Mouse (Mus musculus): ENCODE data around the gene Cacna1h. TPM values are rescaled to one million over a fixed set of nuclear protein-coding genes. Genes with fewer than 3 reads are reported as not detected.

The Cacna1h gene
- total RNA-seq (2021) = 1 to 10 TPM; 4.9 to 8.1 TPM
- long read RNA-seq, experiment 1, full-length matches to known transcripts = 3 of 4 reads
- long read RNA-seq, experiment 1, partial matches to known transcripts = 1 of 4 reads
- long read RNA-seq, experiment 1, other reads (novel, unspliced or antisense) = 0 of 4 reads
- long read RNA-seq, experiment 2, partial matches to known transcripts = 2 of 5 reads
- long read RNA-seq, experiment 2, other reads (novel, unspliced or antisense) = 2 of 5 reads

DNA sequence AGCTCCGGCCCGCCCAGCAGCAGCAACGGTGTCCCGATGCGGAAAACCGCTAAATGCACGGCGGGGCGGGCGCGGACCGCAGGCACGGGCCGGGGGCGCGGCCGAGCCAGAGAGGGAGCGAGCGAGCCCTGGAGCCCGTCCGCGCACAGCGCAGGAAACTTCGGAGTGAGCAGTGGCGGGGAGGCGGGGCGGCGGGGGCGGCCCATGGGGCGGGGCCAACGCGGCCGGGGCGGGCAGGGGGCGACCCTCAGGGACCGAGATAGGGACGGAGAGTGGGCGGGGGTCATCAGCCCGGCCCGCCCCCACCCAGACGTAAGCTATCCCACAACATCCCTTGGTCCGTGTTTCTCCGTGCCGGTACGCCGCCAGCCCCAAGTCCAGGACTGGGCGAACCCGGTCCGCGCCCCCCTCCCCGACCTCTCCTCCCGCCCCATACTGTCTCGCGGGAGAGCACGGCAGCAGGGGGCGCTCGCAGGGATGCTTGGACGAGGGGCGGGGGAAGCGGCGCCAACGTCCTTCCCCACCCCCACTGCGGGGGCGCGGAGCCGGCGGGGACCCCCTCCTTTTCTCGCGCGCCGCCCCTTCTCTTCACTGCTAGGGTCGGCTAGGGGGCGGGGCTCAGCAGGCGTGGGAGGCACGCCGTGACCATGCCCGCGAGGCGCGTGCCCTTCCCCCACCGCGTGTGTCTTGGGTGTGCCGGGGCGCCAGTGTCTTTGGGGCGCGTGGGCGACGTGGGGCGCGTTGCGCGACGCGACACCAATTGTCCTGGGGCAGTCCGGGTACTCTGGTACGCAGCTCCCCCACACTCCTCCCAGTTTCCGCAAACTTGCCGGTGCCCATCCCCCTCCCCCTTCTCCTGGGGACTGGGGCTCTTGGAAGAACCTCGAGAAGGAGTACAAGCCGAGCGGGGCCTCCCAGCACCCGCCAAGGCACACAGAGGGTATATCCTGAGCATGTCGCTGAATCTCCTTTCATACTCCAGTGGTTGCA is at the start of gene Cacna1h:
TSS of gene Cacna1h (minus strand) at position 167 of the 990 bp plus-strand sequence.
- intact Hi-C loops (cut with DNase I) = loop anchor here (5.0 kb wide), 1 partner anchor 37 kb away; no protein-coding TSS in a partner anchor
- DNase-seq = peak; percentile 68 to 69

DNA sequence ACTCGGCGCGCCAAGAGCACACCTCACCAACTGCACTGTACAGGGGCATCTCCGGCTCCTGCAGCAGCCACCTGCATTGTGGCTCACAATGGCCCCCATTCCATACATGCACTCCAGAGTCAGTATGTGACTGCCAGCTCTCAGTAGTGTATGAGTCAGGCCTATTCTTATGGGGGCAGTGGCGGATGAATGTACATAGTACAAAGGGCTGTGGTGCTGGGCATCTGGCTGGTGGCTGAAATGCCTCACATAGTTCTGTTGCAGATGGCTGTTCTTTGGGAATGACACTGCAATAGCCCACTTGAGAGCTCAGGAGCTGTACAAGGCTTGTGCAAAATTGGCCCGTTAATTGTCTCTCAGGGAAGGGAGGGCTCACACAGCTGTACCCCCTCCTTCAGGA is 48.5 kb upstream of the Cacna1h start:
- intact Hi-C loops (cut with DNase I) = no loop called here
- DNase-seq = no peak

DNA sequence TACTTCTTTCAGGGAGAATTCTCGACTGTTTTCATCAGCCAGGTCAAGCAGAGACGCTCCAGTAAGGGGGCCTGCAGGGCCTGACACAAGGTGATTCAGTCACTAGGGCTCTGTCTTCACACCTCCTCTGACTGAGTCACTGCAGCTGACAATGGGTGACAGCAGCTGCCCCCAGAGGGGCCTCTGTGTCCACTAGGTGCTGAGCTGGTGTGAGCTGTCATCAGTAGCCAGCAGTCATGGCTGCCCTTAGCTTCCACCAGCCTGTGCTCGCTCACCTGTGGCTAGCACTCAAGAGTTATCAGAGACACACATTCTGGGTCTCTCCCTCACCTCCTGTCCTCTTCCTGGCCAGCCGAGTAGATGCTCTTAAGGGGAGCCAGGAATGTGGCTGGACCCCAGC is 47.2 kb upstream of the Cacna1h start:
- DNase-seq = no peak
- intact Hi-C loops (cut with DNase I) = no loop called here

DNA sequence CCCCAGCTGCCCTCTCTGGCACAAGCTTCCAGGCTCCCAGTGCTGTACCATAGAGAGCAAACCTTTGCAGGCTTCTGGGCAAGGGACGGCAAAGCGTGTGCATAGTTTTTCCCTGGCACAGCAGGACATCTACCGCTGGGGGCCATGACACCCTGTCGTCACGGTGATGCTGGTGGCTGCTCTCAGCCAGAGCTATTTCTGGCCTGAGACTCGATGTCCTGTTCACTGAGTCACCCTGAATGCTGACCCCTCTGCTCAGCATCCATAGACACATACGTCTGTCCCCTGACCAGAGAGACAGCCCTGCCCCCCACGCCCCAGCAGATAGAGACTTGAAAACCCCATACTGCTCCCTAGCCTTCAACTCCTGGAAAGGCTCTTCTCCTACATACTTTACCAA is 46.6 kb upstream of the Cacna1h start:
- no peak for DNase-seq
- intact Hi-C loops (cut with DNase I) = no loop called here

DNA sequence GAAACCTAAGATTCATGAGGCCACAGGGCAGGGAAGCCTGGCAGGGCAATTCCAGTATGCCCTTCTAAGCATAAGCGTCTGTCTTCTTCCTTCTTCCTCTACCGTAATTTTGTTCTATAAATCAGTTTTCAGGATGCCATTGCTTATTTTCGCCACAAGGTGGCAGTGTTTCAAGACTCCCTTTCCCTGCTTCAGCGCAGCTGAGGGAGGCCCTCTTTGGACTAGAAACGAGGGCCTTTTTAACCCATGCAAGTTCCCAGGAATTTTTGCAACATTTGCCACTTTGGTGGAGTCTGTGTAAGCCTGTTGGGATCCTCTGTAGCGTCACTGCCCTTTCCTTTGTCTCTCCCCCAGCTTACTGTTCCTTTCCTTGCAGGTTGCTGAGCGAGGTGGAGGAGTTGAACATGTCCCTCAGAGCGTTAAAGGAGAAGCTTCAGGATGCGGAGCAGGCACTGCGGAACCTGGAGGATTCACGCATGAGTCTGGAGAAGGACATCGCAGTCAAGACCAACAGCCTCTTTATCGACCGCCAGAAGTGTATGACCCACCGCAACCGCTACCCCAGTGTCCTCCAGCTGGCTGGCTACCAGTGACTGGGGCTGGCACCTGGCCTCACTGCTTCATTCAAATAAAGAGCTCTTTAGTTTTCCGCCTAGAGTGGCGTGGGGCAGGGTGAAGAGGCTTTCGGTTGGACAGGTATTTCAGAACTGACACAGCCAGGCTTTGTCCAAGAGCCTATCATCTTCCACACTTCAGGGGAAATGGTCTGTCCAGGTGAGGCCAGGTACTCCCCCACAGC is 42.6 kb upstream of the Cacna1h start:
- intact Hi-C loops (cut with DNase I) = loop anchor here (1.0 kb wide), 2 partner anchors 31 to 222 kb away; no protein-coding TSS in a partner anchor
- DNase-seq = peak; percentile 51 to 63

DNA sequence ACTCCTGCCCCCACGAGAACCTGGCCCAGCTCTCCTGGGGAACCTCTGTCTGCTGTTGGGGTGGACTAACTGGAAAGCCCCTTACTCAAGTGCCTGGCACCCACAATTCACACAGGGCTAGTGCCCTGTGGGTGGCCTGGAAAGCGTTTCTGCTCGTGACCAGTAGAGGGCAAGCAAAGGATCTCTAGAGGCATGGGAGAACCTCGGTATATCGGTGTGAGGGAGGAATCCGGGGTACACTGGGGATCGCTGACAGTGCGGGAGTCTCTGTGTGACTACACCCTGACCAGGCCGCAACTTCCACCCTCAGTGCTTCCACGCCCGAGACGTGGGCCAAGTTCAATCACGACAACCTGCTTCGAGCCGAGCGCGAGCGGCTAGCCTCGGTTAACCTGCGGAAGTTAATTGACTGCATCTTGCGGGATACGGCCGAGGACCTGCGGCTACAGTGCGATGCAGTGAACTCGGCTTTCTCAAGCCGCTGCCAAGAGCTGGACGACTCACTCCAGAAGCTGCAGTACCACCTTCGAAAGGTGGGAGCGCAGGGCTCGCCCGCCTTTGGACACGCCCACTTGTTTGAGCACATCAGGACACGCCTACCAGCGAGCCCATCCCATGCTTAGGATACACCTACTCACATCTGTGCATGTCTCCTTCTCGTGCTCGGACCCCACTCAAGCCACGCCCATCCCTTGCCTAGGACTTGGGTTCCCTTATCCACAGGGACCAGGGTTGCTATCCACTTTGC is 40.9 kb upstream of the Cacna1h start:
- intact Hi-C loops (cut with DNase I) = loop anchor here (5.0 kb wide), 1 partner anchor 187 kb away; no protein-coding TSS in a partner anchor
- DNase-seq = peak; percentile 27 to 64

DNA sequence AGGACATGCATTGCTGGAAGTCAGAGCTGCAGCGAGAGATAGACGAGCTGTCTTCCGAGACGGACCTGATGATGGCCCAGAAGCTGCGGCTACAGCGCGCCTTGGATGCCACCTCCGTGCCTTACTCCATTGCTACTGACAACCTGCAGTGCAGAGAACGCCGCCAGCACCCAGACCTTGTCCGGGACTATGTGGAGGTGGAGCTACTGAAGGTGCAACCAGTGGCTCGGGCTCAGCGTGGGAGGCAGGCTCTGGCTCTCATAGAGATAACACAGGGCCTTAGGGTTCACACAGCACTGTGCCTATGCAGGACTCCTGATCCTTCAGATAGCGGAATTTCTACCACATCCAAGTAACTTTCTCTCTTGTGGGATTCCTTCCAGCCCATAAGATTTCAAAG is 38.5 kb upstream of the Cacna1h start:
- intact Hi-C loops (cut with DNase I) = loop anchor here (5.0 kb wide), 1 partner anchor 185 kb away; no protein-coding TSS in a partner anchor
- DNase-seq = no peak

DNA sequence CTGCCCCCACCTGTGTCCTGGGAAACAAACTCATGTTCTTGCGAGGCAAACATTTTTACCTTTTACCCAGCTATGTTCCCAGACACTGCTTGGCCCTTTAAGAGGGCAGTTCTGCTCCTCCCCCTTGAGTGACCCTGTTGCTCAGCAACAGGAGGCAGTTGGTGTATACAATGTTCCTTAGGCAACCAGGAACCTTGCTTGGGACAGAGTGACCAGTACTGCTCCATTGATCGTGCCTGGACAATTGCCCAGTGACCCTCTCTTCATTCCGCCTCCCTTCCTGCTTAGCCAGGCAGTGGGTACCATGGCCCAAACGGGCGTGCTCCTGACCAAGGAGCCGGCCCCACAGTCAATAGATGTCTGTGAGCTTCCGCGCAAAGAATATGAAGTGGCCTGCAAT is 37.8 kb upstream of the Cacna1h start:
- intact Hi-C loops (cut with DNase I) = loop anchor here (2.0 to 5.0 kb wide), 2 partner anchors 137 to 184 kb away; no protein-coding TSS in a partner anchor
- no peak for DNase-seq

DNA sequence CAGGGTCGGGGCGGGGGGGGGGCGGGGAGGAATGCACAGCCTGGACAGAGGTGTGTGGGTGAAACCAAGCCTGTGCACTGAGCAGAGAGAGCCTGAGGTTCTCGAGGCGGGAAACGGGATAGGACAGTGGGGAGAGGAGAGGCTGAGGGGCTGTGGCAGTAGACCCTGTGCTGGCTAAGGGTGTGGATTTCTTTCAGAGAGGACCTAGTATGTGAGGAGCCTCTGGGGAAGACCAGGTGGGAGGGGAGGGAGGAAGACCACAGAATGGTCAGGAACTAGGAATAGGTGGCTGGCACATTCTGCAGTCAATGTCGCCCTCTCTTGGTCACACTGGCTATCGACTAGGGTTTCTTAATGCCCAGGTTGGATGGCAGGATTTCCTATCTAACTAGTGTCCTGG is 36.2 kb upstream of the Cacna1h start:
- intact Hi-C loops (cut with DNase I) = loop anchor here (1.0 to 5.0 kb wide), 3 partner anchors 72 to 182 kb away; no protein-coding TSS in a partner anchor
- peak; percentile 67 to 78 for DNase-seq

DNA sequence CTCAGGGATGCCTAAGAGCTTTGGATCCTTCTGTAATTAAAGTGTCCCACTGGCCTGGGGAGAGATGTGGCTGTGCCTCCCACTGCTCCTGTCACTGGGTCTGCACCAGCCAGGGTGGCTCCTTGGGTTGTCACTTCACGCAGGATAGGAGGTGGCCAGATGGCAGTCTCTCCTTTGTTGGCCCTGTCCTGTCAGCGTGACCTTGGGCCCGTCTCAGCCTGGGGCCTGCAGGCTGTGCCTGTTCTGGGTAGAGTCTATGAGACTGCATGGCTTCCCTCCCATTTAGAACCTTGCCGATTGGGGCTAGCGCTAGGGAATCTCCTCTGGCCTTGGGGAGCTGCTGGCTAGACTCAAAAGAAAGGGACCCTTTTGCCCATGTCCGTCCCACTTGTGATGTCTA is 34.7 kb upstream of the Cacna1h start:
- DNase-seq = no peak
- intact Hi-C loops (cut with DNase I) = no loop called here

DNA sequence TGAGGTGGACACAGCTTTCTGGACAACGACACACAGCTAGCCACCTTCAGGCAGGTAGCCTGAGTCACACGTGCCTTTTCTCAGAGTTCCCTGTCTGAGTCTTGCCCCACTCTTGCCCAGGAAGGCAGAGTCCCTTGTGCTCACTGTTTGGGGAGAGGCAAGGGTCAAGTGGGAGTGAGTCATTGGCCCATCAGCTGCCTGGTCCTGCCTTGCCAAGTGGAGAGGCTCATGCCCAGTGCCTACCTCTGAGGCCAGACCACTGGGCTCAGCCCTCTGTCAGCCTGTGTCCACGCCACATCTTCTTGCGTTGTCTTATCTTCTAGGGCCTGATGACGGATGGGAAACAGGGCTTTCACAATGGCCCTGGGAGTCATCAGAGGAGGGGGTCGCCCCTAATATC is 34.2 kb upstream of the Cacna1h start:
- intact Hi-C loops (cut with DNase I) = no loop called here
- no peak for DNase-seq

DNA sequence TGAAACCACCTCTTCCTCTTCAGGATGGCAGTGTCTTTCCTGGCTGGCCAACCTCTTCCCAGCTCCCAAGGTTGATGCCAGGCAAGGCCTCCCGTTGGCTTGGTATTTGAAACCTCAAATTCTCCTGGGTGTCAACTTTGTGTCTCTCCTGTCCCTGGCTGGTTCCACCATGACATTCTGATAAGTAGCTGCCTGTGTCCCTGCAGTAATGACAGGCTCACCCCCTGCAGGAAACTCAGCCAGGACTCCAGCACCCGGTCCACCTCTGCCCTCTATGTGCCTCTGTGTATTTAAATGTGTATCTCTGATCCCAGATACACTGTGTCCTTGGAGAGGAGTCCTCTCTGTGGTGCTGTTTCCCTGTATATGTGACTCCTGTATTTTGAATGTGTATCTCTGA is 32.7 kb upstream of the Cacna1h start:
- intact Hi-C loops (cut with DNase I) = no loop called here
- DNase-seq = no peak

DNA sequence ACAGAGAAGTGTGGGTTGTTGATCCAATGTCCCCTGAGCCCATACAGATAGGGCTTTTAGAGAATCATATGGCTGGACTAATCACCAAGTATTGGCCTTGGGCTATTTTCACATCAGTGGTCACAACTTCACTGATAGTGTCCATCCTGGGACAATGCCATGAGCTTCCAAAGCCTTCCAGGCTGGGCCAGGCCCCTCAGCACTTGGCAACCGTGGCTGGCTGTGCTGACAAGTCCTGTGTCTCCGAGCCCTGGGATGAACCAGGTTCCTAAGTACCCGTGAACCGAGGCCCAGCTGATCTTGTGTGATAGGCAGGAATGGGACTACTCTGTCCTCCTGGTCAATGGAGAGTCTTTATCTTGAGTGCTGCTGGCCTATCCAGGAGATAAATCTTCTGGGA is 30.5 kb upstream of the Cacna1h start:
- intact Hi-C loops (cut with DNase I) = no loop called here
- no peak for DNase-seq

DNA sequence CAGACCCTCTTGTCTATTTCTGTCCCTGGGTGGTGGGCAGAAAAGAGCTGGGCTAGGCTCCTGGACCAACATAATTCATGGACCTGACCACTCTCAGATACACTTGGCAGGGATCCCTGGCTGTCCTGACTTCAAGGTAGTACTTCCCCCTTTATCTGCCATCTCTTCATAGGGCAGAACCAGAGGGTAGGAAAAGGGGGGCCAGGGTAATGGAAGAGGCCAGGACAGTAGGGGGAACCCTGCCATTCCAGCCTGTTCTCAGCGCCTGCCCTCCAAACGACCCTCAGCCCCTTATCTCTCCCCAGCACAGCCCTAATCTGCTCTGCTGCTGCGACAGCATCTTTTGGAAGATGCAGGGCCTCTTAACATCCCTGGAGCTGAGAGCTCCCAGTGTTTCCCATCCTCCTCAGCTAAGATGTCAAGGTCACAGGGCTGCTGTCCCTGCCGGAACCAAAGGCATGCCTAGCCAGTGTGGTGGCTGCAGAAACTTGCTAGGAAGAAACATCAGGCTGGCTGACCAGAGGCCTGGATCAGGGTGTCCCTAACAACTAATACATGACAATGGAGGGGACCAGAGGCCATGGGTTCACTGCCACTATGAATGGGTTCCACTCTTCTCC is 29.9 kb upstream of the Cacna1h start:
- DNase-seq = no peak
- intact Hi-C loops (cut with DNase I) = no loop called here

DNA sequence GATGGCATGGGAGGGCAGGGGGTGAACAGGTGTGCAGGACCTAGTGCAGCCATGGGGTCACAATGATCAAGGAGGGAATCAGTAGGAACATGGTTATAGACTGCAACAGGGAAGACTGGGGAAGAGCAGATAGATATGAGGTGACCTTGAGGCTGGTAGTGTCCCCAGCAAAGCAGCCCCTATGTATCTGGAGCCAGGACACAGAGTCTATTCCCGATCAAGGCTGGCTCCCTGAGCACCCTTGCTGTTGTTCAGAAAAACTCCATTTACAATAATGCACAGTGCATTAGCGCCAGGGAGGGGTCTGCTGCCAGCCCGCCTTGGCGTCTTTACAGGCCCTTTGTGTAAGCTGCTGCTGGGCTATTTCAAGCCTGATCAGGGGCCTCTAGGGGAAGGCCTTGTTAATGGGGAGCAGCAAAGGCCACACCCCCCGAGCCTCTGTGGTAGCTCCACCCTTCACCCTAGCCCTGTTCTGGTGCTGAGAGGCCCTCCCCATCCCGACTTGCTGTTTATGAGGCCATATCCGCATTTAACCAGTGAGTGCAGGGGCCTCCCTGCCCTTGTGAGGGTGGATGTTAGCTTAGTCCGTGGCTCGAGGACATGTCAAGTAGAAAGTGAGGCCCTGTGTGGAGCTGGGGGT is 28.8 kb upstream of the Cacna1h start:
- intact Hi-C loops (cut with DNase I) = no loop called here
- no peak for DNase-seq

DNA sequence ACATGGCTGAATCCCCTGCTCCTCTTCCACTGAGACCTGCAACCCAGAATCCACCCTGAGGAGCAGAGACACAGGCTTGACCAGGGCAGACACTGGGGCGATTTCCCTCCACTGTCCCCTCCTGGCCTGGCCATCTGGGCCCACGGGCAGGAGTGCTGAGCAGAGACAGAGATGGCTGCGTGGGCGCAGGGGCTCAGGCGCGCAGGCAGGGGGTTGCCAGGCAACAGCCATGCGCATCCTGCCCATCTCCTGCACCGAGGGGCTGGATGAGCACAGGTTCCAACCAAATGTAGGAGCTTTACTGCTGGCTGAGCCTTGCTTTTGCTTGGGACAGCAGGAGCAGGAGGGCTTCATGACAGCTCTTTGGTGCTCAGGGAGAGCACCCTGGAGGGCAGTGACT is 23.0 kb upstream of the Cacna1h start:
- intact Hi-C loops (cut with DNase I) = no loop called here
- DNase-seq = no peak

DNA sequence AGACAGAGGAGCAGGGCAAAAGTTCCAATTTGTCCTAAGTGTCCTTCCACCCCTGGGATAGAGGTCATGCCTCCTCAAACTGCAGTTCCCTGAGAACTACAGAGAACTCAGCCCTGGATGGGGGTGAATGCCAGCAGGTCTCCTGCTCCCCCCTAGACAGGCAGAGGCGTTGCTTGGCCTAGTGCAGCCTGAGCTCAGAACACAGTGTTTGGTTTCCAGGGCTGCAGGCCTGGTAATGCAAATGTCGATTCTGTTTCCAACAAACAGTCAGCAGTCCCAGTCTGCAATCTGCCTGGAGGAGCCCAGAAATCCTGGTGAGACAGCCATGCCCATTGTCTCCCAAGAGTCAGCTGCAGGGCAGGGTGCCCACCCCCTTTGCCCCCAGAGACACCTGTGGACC is 20.7 kb upstream of the Cacna1h start, which contains the start of gene Tekt4:
TSS of gene Tekt4 (plus strand) at position 344 of the 400 bp plus-strand sequence.
- DNase-seq = no peak
- intact Hi-C loops (cut with DNase I) = no loop called here

DNA sequence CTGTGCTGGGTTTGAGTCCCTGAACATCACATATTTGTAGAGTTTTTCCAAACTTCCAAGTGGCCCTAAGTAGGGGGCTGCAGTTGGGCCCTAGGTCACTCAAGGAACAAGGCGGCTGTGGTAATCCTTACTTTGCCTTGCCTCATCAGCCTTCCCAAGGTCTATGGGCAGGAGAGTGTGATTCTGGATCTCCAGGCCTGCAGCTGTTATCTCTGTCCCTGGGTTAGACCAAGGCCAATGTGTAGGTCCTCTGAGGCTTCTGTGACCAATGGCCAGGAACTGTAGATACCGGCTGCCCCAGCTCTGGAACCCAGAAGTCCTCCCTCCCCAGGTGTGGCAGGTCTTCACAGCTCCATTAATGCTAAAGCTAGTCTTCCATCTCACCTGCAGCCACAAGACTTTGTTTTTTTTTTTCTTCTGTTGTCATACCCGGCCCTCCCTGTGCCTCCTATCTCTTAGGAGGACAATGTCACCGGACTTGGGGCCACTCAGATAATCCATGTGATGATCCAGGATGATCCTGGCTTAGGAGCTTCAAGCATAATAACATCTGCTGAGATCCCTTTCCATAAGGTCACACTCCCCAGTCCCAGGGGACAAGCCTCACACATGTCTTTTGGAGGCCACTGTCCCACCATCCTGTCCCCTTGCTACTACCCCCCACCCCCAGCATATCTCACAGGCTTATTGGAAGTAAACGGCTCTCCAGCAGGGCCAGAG is 18.8 kb upstream of the Cacna1h start:
- DNase-seq = no peak
- intact Hi-C loops (cut with DNase I) = no loop called here

Data from heart, postnatal 14 days (tissue).